Mouse (Mus musculus) 416B (cell line): ENCODE measurements around the gene Ftsj3.
"Not testable (repeated sequence)": the region's sequence is repeated elsewhere in the genome, so short reads cannot be mapped to it uniquely, and the experiment has no call there.

Experiments
- DNase-seq: peaks from one replicate; pipeline ENCODE4 v3.0.0; 2011; ENCODE audit warnings: low read depth

Gene Ftsj3

DNA sequence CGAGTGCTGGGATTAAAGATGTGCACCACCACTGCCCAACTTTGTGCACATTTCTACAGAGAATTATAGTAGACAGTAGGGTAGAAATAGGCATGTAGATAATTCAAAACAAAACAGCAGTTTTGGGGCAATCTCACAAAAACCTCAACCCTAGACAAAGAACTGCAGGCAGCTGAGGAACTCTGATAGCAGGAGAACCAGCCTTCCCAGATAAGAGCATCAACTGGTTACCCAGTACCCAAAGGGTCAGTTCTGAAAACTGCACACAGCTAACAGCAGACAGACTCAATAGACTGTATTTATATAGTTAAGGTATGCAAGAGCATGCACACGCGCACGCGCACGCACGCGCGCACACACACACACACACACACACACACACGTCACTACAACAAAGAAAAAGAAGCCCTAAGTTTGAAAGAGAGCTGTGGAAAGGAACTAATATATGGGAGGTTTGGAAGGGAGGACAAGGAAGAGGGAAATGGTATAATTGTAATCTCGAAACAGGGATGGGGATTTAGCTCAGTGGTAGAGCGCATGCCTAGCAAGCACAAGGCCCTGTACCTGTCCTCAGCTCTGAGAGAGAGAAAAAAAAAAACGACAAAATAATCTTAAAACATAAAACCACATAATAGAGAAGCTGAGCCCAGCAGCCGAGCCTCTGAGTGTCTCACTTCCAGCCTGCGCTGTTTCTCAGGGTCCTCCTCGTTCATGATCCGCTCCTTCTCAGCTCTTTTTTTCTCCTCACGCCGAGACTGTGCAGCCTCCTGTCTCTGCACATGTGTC is 54.3 kb downstream of the Ftsj3 start:
- DNase-seq, result no peak

GRCm38 (mm10) chr11:106200756-106201155 is 55.1 kb downstream of the Ftsj3 start:
- no peak for DNase-seq

DNA sequence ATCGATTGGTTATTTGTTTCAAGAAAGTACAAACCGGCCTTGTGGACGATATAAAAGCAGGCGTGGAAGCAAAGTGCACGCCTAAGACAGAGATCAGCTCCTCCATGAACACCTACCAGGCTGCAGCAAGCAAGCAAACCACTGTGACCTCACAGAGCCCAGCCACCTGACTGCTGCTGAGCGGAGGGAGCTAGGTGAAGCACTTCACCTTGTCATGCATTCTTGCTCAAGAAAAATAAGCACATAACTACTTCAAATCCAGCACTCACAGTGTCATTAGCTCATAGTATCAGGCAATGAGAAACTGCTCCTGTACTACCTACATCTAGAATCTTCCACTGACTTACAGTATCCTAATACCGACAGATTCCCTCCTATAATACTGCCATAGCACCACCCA is 55.9 kb downstream of the Ftsj3 start:
- not testable (repeated sequence) for DNase-seq
